Mouse (Mus musculus) embryo, embryonic 10 days (tissue): ENCODE data around the gene Kptn.

Experiments
- DNase-seq: peaks from one replicate; pipeline ENCODE4 v3.0.0-alpha.2; 2015; ENCODE audit warnings: low spot score

Kptn gene

GRCm38 (mm10) chr7:16161302-16161701 is 41.6 kb downstream of the Kptn start:
- no peak for DNase-seq

GRCm38 (mm10) chr7:16162036-16162435 is 42.3 kb downstream of the Kptn start:
- no peak for DNase-seq

DNA sequence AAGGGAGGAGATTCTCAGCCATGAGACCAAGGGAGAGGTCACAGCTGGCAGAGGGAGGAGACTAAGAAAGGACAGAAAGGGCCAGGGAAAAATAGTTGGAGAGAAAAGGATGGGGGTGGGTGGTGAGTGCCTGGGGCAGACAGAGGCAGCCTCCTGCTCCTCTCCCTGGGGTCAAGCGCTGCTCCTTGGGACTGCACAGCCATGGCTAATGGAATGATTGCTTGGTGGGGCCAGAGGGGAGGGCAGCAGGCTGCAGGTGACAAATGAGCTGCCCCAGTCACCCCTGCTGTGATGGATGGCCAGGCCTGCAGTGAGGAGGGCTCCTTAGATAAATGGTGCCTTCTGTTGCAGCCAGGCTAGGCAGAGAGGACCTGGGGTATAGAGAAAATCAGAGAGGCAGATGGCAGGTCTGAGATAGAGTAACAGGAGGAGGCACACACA is 52.5 kb downstream of the Kptn start:
- DNase-seq = peak; percentile 89

DNA sequence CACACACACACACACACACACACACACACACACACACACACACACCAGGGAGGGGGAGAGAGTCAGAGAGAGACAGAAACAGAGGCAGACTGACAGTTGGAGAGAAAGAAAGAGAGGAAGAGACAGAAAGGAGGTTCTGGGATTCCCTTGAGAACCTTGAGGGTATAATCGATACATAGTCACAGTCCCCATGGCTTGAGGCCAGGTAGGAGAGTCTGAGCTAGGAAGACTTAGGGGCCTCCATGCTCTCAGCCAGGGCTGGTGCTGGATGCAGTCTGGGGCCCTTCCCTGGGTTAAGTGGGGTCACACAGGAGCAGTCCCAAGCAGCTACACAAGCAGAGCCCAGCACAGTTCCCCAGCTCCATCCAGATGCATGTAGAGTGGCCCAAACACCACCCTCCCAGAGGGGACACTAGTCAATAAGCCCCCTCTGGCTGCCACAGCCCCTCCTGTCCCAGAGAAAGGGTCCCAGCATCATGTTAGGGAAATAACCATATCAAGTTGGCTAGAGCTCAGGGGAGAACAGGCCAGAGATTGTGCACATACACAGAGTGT is 53.0 kb downstream of the Kptn start:
- peak; percentile 18 for DNase-seq

DNA sequence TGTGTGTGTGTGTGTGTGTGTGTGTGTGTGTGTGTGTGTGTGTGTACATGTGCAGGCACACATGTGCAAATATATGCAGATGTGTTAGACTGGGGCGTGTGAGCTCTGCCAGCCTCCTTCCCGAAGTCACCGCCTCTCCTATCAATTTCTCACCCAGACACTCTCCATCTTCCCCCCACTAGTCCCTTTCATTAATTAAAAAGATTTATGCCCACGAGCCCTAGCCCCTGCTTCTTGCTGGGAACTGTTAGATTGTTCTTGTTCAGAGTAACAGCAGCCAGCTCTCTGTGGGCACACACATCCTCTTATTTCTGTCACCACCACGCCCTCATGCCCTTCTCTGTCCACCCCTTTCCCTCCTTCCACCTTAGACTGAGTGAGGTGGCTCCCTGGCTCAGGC is 53.5 kb downstream of the Kptn start:
- DNase-seq = peak; percentile 36

DNA sequence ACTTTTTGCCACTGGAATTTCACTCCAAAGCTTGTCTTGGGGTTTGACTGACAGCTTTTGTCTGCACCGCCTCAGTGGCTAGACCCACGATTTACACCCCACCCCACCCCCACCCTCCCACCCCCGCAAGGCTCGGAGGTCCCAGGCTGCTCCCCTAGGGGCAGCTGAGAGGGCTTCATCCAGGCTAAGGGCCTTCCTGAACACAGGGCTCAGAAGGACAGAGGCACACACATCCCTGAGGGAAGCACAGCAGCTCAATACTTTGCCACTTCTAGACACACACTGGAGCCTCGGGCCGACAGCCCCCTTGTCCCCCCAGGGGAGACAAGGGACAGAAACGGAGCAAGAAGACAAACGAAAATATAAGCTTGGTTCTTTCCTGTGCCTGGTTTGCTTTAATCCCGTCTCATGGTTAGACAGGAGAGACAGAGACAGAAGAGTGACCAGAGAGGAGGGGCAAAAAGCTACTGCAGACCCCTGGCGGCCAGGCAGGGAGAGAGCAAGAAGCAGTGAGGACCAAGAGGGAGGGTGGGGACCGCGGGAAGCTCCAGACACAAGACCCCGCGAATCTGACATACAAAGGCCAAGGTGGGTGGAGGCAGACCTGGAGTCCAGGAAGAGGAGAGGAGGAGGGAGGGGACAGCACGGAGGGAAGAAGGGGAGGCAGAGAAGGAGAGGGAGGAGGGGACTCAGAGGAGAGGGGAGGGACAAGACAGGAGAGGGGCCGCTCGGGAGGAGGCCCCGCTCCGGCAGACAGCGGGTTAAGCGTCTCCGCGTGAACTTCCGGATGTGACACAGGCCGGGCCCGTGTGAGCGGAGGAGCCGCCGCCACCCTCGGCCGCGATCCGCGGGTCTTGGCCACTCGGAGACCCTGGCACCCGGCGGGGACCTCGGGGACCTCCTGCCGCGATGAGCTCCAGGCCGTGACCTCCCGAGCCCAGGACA is 55.2 kb downstream of the Kptn start, which contains the start of gene Meis3:
TSS of gene Meis3 (plus strand) at position 494 of the 945 bp plus-strand sequence.
- peak; percentile 86 for DNase-seq

DNA sequence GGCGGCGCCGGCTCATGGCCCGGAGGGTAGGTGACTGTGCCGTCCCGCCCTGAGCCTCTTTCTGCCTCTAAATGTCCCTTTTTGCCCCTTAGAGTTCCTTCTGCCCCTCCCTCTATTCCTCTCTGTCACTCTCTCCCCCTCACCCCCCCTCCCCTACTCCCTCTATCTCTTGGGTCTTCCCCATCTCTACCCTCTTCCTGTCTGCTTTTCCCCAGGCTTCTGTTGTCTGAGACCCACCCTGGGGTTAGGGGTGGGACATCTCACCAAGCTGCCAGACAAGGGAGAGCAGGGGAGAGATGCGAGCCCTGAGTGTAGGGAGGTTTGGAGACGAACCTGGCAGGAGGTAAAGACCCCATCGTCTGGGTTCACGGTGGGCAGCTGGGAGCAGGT is 55.8 kb downstream of the Kptn start:
- no peak for DNase-seq
